Mouse (Mus musculus) stomach, embryonic 15.5 days (tissue): Measurements from ENCODE around the gene Shisa5. TPM values are rescaled to one million over a fixed set of nuclear protein-coding genes. Genes with fewer than 3 reads are reported as not detected.
A peak's percentile ranks its signal among the peaks of the same experiment; 100 is the strongest.

Source experiments
- ATAC-seq: fragments of 200-750 bp; cut with Nextera tagmentation; 2 replicates; pipeline ENCODE4 v1.8.0; 2017; ENCODE audit warnings: low read depth, moderate number of reproducible peaks, moderate TSS enrichment; ENCODE audit not compliant: insufficient read depth, low FRiP score
- H3K27ac ChIP-seq: fragments of 300-500 bp; sonication (generic); 2 replicates; pipeline ENCODE4 v1.5.1; 2015; ENCODE audit warnings: mild to moderate bottlenecking, inconsistent platforms
- H3K27me3 ChIP-seq: fragments of 300-500 bp; sonication (generic); replicated peaks from 2 replicates; pipeline ENCODE4 v1.6.1; 2015; ENCODE audit warnings: inconsistent platforms
- H3K36me3 ChIP-seq: fragments of 300-500 bp; sonication (generic); 2 replicates; pipeline ENCODE4 v1.6.1; 2015; ENCODE audit warnings: inconsistent platforms
- H3K4me1 ChIP-seq: fragments of 300-500 bp; sonication (generic); 2 replicates; pipeline ENCODE4 v1.6.1; 2015; ENCODE audit warnings: inconsistent platforms
- H3K4me2 ChIP-seq: fragments of 300-500 bp; sonication (generic); 2 replicates; pipeline ENCODE4 v1.6.1; 2015; ENCODE audit warnings: mild to moderate bottlenecking, inconsistent platforms
- H3K4me3 ChIP-seq: fragments of 300-500 bp; sonication (generic); replicated peaks from 2 replicates; pipeline ENCODE4 v1.5.1; 2015; ENCODE audit warnings: inconsistent platforms
- H3K9ac ChIP-seq: fragments of 300-500 bp; sonication (generic); 2 replicates; pipeline ENCODE4 v1.6.1; 2015; ENCODE audit warnings: inconsistent platforms
- H3K9me3 ChIP-seq: fragments of 300-500 bp; sonication (generic); 2 replicates; pipeline ENCODE4 v1.6.1; 2016; ENCODE audit warnings: inconsistent platforms
- WGBS: fragments of 180-500 bp; shearing (Covaris S2); methylation state at CpG from one replicate; pipeline ENCODE4 v1.1.7; 2015; 5-methylcytosine and 5-hydroxymethylcytosine counted together
- polyA plus RNA-seq: library from polyadenylated mRNA; unstranded; fragments of >200 nt; fragmentation: Nextera tagmentation; extraction: Ambion mirVana; gene quantifications from 2 replicates; pipeline ENCODE4 v1.2.1, GENCODE M21; 2015

The Shisa5 gene
- polyA plus RNA-seq, 1 experiment from 2014 or later, result 104 TPM

DNA sequence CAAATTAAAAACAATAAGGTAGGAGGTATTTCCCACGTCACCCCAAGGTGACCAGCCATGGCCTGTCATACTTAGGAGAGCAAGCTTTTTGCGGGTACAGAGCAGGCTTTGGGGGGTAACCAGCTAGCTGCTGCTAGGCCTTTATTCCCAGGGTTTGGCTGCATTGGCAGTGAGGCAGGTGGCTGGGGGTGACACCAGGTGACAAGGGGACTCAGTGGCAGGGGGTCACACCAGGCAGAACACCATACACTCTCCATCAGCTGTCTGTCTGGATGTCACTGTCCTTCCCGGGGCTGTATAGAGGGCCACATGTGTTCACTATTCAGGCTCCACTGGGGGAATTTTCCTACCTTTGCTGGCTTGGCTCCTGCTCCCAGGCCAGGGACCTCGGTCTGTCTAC lies 18.6 kb downstream of the Shisa5 start:
- no peak for ATAC-seq
- WGBS, result 86% methylated on average over 4 of the region's 4 CpGs

GRCm38 (mm10) chr9:109057543-109057942 lies 19.2 kb downstream of the Shisa5 start:
- H3K4me3 ChIP-seq, result no peak overlapping the region
- 92% methylated on average over 5 of the region's 5 CpGs for WGBS
- no peak overlapping the region for H3K9ac ChIP-seq
- no peaks in the 10 kb centered on the region for H3K9me3 ChIP-seq
- no peaks in the 10 kb centered on the region for H3K27me3 ChIP-seq
- H3K4me1 ChIP-seq, result peaks cover 29% of the 10 kb centered on the region
- no peak overlapping the region for H3K27ac ChIP-seq
- no peak overlapping the region for H3K4me2 ChIP-seq
- H3K36me3 ChIP-seq, result peaks cover 23% of the 10 kb centered on the region
- no peak for ATAC-seq

More for the DNA sequence above, 18.6 kb downstream of the Shisa5 start:
- H3K4me3 ChIP-seq, result no peak overlapping the region
- H3K4me1 ChIP-seq, result peaks cover 29% of the 10 kb centered on the region
- peaks cover 23% of the 10 kb centered on the region for H3K36me3 ChIP-seq
- H3K27me3 ChIP-seq, result no peaks in the 10 kb centered on the region
- H3K27ac ChIP-seq, result no peak overlapping the region
- H3K4me2 ChIP-seq, result no peak overlapping the region
- no peaks in the 10 kb centered on the region for H3K9me3 ChIP-seq
- no peak overlapping the region for H3K9ac ChIP-seq

DNA sequence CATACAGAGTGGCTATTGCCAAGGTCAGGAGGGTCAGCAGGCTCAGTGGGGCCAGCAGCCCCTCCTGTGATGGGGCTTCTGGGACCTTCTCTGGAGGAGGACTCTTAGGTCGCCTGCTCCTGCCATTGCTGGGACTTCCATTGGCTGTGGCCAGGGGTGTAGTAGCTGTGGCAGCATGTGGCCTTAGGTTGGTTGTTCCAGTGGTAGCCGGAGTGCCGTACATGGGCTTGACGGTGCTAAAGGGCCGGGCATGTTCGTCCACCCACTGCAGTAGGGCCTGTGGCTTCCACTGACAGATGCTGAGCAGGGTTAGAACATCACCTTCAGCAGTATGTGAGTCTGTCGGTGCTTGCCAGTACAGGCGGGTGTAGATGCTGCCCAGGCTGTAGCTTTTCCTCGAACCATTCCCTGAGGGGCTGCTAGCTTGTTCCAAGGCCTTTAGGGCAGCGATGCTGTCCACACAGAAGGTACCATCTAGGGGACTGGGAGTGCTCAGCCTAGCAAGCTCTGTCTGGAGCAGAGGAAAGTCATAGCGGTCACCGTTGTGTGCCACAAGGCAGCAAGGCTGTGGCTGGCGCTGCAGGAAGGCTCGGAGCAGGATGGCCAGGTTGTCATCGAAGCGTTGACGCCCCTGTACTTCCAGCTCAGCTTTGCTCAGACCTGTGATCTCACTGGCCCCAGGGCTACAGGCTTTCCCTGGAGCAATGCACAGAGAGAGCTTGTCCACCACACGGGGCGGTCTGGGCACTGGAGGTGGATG lies 19.8 kb downstream of the Shisa5 start:
- no peak overlapping the region for H3K9ac ChIP-seq
- H3K9me3 ChIP-seq, result no peaks in the 10 kb centered on the region
- H3K4me2 ChIP-seq, result peak overlapping the region; percentile 71
- 93% methylated on average over 19 of the region's 19 CpGs for WGBS
- peaks cover 29% of the 10 kb centered on the region for H3K4me1 ChIP-seq
- no peak for ATAC-seq
- H3K27ac ChIP-seq, result peak overlapping the region; percentile 91; the same call in 1 of the 2 replicates
- H3K4me3 ChIP-seq, result peak overlapping the region; percentile 36
- H3K27me3 ChIP-seq, result no peaks in the 10 kb centered on the region
- H3K36me3 ChIP-seq, result peaks cover 29% of the 10 kb centered on the region

- Histone ChIP-seq H3K27me3 (no peaks in the 10 kb centered on the region), H3K36me3 (peaks cover 35% of the 10 kb centered on the region), H3K4me1 (peaks cover 25% of the 10 kb centered on the region), H3K27ac (peak within 1 kb of the TSS; percentile 91), H3K4me3 (peak within 1 kb of the TSS; percentile 36), H3K9ac (no peak within 1 kb of the TSS), H3K9me3 (no peaks in the 10 kb centered on the region), H3K4me2 (peak within 1 kb of the TSS; percentile 71)
- ATAC-seq, result peak; percentile 92
- WGBS, result 10% methylated on average over 15 of the region's 15 CpGs
Measured at GRCm38 (mm10) chr9:109059136-109059903, 21.0 kb downstream of the Shisa5 start, which contains the start of gene Trex1. Gene Trex1 (minus strand): TSS chr9:109059734.

GRCm38 (mm10) chr9:109060184-109060897 lies 22.0 kb downstream of the Shisa5 start:
- no peak for ATAC-seq
- H3K4me2 ChIP-seq, result no peak overlapping the region
- H3K4me1 ChIP-seq, result peaks cover 18% of the 10 kb centered on the region
- H3K27ac ChIP-seq, result 0 out of 2 replicates have a peak overlapping the region, but pooled peaks have one; percentile 35
- no peak overlapping the region for H3K4me3 ChIP-seq
- no peaks in the 10 kb centered on the region for H3K27me3 ChIP-seq
- H3K9ac ChIP-seq, result no peak overlapping the region
- 85% methylated on average over 16 of the region's 16 CpGs for WGBS
- H3K9me3 ChIP-seq, result no peaks in the 10 kb centered on the region
- peaks cover 45% of the 10 kb centered on the region for H3K36me3 ChIP-seq

GRCm38 (mm10) chr9:109060898-109061295 lies 22.5 kb downstream of the Shisa5 start:
- H3K27ac ChIP-seq, result no peak overlapping the region
- no peaks in the 10 kb centered on the region for H3K9me3 ChIP-seq
- H3K4me2 ChIP-seq, result no peak overlapping the region
- H3K4me1 ChIP-seq, result peaks cover 17% of the 10 kb centered on the region
- no peak for ATAC-seq
- peaks cover 49% of the 10 kb centered on the region for H3K36me3 ChIP-seq
- no peaks in the 10 kb centered on the region for H3K27me3 ChIP-seq
- H3K9ac ChIP-seq, result no peak overlapping the region
- H3K4me3 ChIP-seq, result no peak overlapping the region
- 88% methylated on average over 5 of the region's 5 CpGs for WGBS

- Histone ChIP-seq H3K4me1 (peaks cover 7% of the 10 kb centered on the region), H3K27me3 (no peaks in the 10 kb centered on the region), H3K9ac (no peak overlapping the region), H3K36me3 (peaks cover 56% of the 10 kb centered on the region), H3K4me2 (no peak overlapping the region), H3K27ac (no peak overlapping the region), H3K9me3 (no peaks in the 10 kb centered on the region), H3K4me3 (no peak overlapping the region)
- 94% methylated on average over 3 of the region's 3 CpGs for WGBS
- ATAC-seq, result no peak
Measured at GRCm38 (mm10) chr9:109068095-109068735, 29.9 kb downstream of the Shisa5 start.

- under 1% methylated on average over 56 of the region's 57 CpGs for WGBS
- peak; percentile 98 for ATAC-seq
- Histone ChIP-seq H3K4me1 (peaks cover 11% of the 10 kb centered on the region), H3K4me2 (peak within 1 kb of the TSS; percentile 86), H3K9me3 (no peaks in the 10 kb centered on the region), H3K36me3 (peaks cover 12% of the 10 kb centered on the region), H3K27me3 (no peaks in the 10 kb centered on the region), H3K4me3 (peak within 1 kb of the TSS; percentile 88), H3K27ac (peak within 1 kb of the TSS; percentile 72), H3K9ac (peak within 1 kb of the TSS; percentile 94)
Measured at GRCm38 (mm10) chr9:109073661-109074573, 35.6 kb downstream of the Shisa5 start, which contains the start of gene Atrip. Gene Atrip (minus strand): TSS chr9:109074124.

- Histone ChIP-seq H3K9me3 (no peaks in the 10 kb centered on the region), H3K4me2 (peak overlapping the region; percentile 79; the same call in 1 of the 2 replicates), H3K36me3 (no peaks in the 10 kb centered on the region), H3K27me3 (no peaks in the 10 kb centered on the region), H3K4me1 (peaks cover 22% of the 10 kb centered on the region), H3K27ac (no peak overlapping the region), H3K4me3 (no peak overlapping the region), H3K9ac (no peak overlapping the region)
- no peak for ATAC-seq
- 92% methylated on average over 3 of the region's 3 CpGs for WGBS
Measured at GRCm38 (mm10) chr9:109080516-109080915, 42.2 kb downstream of the Shisa5 start.

DNA sequence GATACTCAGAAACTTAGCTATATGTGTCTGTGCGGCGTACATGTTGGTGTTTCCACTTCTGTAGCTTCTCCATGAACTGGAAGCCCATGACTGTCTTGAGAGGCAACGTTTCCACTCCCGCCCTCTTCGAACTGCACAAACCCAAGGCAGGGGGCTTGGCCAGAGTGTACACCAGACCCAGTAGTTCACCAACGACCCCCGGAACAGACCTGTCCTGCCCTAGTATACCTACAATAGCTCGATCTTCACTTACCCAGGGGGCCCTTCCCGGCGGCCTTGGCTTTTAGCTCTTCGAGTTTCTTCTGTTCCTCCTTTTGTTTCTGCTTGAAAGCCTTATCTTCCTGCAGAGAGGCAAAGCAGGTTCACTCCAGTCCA lies 43.4 kb downstream of the Shisa5 start:
- Histone ChIP-seq H3K27ac (peak overlapping the region; percentile 78; the same call in 1 of the 2 replicates), H3K4me1 (peaks cover 22% of the 10 kb centered on the region), H3K27me3 (no peaks in the 10 kb centered on the region), H3K36me3 (no peaks in the 10 kb centered on the region), H3K4me2 (peak overlapping the region; percentile 79), H3K9ac (peak overlapping the region; percentile 76), H3K4me3 (peak overlapping the region; percentile 84), H3K9me3 (no peaks in the 10 kb centered on the region)
- 4% methylated on average over 11 of the region's 11 CpGs for WGBS
- no peak for ATAC-seq
